Mouse (Mus musculus): ENCODE results near the gene Nek2. TPM values are rescaled to one million over a fixed set of nuclear protein-coding genes. Genes with fewer than 3 reads are reported as not detected.

The Nek2 gene
- polyA plus RNA-seq, 2 experiments: 14.4 to 28.8 TPM

DNA sequence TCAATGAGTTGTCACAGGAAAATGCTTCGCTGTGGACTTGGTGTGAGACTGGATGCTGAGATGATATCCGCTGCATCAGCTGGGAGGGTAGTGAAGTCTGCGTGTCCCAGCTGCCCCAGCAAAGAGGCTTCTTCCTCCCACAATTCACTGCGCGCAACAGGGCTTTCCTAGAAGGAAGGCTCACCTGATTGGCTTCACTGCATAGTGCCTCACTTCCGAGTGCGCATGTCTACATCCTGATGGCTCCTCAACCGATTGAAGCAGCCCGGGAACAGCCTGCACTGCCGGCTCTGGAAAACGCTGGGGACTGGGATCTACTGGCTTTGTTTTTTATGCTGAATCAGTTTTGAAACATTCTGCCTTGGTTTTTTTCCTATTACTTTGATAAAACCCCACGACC is 21.0 kb downstream of the Nek2 start:
- Histone ChIP-seq H3K27ac (no peak overlapping the region), H3K4me3 (ENCODE audit: insufficient read depth in 1 of 2, low read depth in 2 of 2, low read length in 2 of 2) (no peak overlapping the region), H3K27me3 (ENCODE audit: control insufficient read depth, insufficient read depth, low read length) (no peaks in the 10 kb centered on the region), H3K9me3 (ENCODE audit: control insufficient read depth, low read length) (no peaks in the 10 kb centered on the region), H3K4me1 (replicated peaks; ENCODE audit: control insufficient read depth in 2 of 2, insufficient read depth in 2 of 2, low read length in 1 of 2) (peaks cover 14 to 23% of the 10 kb centered on the region in 2 experiments), H3K36me3 (replicated peaks; ENCODE audit: control insufficient read depth, insufficient read depth, low read depth) (no peaks in the 10 kb centered on the region), H3K9ac (replicated peaks) (no peak overlapping the region), H3K4me2 (ENCODE audit: low read depth) (no peak overlapping the region)
- no peak for TF ChIP-seq EP300 (IDR thresholded peaks at IDR 0.05; ENCODE audit: low read depth)
- TF ChIP-seq CTCF (IDR thresholded peaks at IDR 0.05; ENCODE audit: low read depth): no peak
- 74% methylated on average over 12 of the region's 12 CpGs for WGBS (ENCODE audit: insufficient replicate concordance)
- no peak for ATAC-seq (ENCODE audit: insufficient read depth)
- no peak for DNase-seq (ENCODE audit: low read depth in 3 of 3, low spot score in 3 of 3)

- WGBS (ENCODE audit: insufficient replicate concordance): 64% methylated on average over 5 of the region's 5 CpGs
- ATAC-seq (ENCODE audit: insufficient read depth): no peak
- H3K9ac ChIP-seq (replicated peaks): no peak overlapping the region
- no peaks in the 10 kb centered on the region; the same call in 1 of the 2 replicates for H3K27me3 ChIP-seq (ENCODE audit: control insufficient read depth, insufficient read depth, low read length)
- no peak overlapping the region for H3K27ac ChIP-seq
- H3K9me3 ChIP-seq (ENCODE audit: control insufficient read depth, low read length): no peaks in the 10 kb centered on the region
- TF ChIP-seq CTCF (IDR thresholded peaks at IDR 0.05; ENCODE audit: low read depth) (no peak), EP300 (IDR thresholded peaks at IDR 0.05; ENCODE audit: low read depth) (no peak)
- H3K36me3 ChIP-seq (replicated peaks; ENCODE audit: control insufficient read depth, insufficient read depth, low read depth): no peaks in the 10 kb centered on the region
- H3K4me3 ChIP-seq (ENCODE audit: insufficient read depth in 1 of 2, low read depth in 2 of 2, low read length in 2 of 2): no peak overlapping the region
- no peak for DNase-seq (ENCODE audit: low read depth in 3 of 3, low spot score in 3 of 3)
- H3K4me2 ChIP-seq (ENCODE audit: low read depth): no peak overlapping the region
- H3K4me1 ChIP-seq (replicated peaks; ENCODE audit: control insufficient read depth in 2 of 2, insufficient read depth in 2 of 2, low read length in 1 of 2): 0 out of 4 replicates have a peak, but pooled peaks cover 0 to 3% of the 10 kb centered on the region in 2 experiments
These were observed 25.4 kb downstream of the Nek2 start for GRCm38 (mm10) chr1:191846667-191847066.

DNA sequence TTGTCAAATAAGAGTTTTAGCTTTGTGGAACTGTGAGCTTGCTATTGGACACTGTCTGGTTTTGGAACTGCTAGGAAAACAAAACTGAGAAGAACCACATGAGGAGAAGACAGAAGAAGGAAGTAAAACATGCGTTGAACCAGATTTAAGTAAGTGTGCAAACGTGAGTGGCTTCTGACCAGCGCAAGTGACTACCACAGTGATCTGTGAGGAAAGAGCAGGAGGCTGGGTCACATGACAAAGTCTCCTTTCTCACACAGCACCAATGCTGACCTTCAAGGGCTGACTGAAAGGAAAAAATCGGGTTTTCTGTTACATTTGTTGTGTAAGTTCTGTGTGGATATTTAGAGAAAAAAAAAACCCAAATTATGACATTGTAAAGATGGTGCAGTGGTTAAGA is 28.3 kb downstream of the Nek2 start:
- Histone ChIP-seq H3K27ac (no peak overlapping the region), H3K4me2 (ENCODE audit: low read depth) (no peak overlapping the region), H3K9me3 (ENCODE audit: control insufficient read depth, low read length) (no peaks in the 10 kb centered on the region), H3K27me3 (ENCODE audit: control insufficient read depth, insufficient read depth, low read length) (no peaks in the 10 kb centered on the region; the same call in 1 of the 2 replicates), H3K4me1 (replicated peaks; ENCODE audit: control insufficient read depth in 2 of 2, insufficient read depth in 2 of 2, low read length in 1 of 2) (peaks cover 16 to 24% of the 10 kb centered on the region in 2 experiments), H3K36me3 (replicated peaks; ENCODE audit: control insufficient read depth, insufficient read depth, low read depth) (no peaks in the 10 kb centered on the region), H3K4me3 (ENCODE audit: insufficient read depth in 1 of 2, low read depth in 2 of 2, low read length in 2 of 2) (no peak overlapping the region), H3K9ac (replicated peaks) (no peak overlapping the region)
- 29% methylated on average over 4 of the region's 4 CpGs for WGBS (ENCODE audit: insufficient replicate concordance)
- TF ChIP-seq CTCF (IDR thresholded peaks at IDR 0.05; ENCODE audit: low read depth): no peak
- TF ChIP-seq EP300 (IDR thresholded peaks at IDR 0.05; ENCODE audit: low read depth): no peak
- DNase-seq (ENCODE audit: low read depth in 3 of 3, low spot score in 3 of 3) (no peak), ATAC-seq (ENCODE audit: insufficient read depth) (no peak)

- Histone ChIP-seq H3K27me3 (ENCODE audit: control insufficient read depth, insufficient read depth, low read length) (no peaks in the 10 kb centered on the region), H3K9me3 (ENCODE audit: control insufficient read depth, low read length) (no peaks in the 10 kb centered on the region), H3K9ac (replicated peaks) (peak overlapping the region; percentile 40), H3K4me2 (ENCODE audit: low read depth) (peak overlapping the region; percentile 26; the same call in 1 of the 2 replicates), H3K4me1 (replicated peaks; ENCODE audit: control insufficient read depth in 2 of 2, insufficient read depth in 2 of 2, low read length in 1 of 2) (peaks cover 37 to 45% of the 10 kb centered on the region in 2 experiments), H3K4me3 (ENCODE audit: insufficient read depth in 1 of 2, low read depth in 2 of 2, low read length in 2 of 2) (no peak overlapping the region; a peak in 2 of 4 replicates), H3K27ac (peak overlapping the region; percentile 97), H3K36me3 (replicated peaks; ENCODE audit: control insufficient read depth, insufficient read depth, low read depth) (no peaks in the 10 kb centered on the region)
- 70% methylated on average over 9 of the region's 9 CpGs for WGBS (ENCODE audit: insufficient replicate concordance)
- TF ChIP-seq EP300 (IDR thresholded peaks at IDR 0.05; ENCODE audit: low read depth) (0 out of 2 replicates have a peak, but pooled peaks have one; percentile 37), CTCF (IDR thresholded peaks at IDR 0.05; ENCODE audit: low read depth) (peak; percentile 44)
- DNase-seq (ENCODE audit: low read depth in 3 of 3, low spot score in 3 of 3): peak; percentile 56 to 64 (median 56)
- 0 out of 2 replicates have a peak, but pooled peaks have one; percentile 11 for ATAC-seq (ENCODE audit: insufficient read depth)
These were observed 32.2 kb downstream of the Nek2 start for GRCm38 (mm10) chr1:191853442-191853841.

GRCm38 (mm10) chr1:191854716-191855115 is 33.5 kb downstream of the Nek2 start:
- Histone ChIP-seq H3K4me1 (replicated peaks; ENCODE audit: control insufficient read depth in 2 of 2, insufficient read depth in 2 of 2, low read length in 1 of 2) (peaks cover 37 to 45% of the 10 kb centered on the region in 2 experiments), H3K27ac (peak overlapping the region; percentile 97), H3K4me2 (ENCODE audit: low read depth) (peak overlapping the region; percentile 80), H3K27me3 (ENCODE audit: control insufficient read depth, insufficient read depth, low read length) (no peaks in the 10 kb centered on the region), H3K36me3 (replicated peaks; ENCODE audit: control insufficient read depth, insufficient read depth, low read depth) (no peaks in the 10 kb centered on the region), H3K9me3 (ENCODE audit: control insufficient read depth, low read length) (no peaks in the 10 kb centered on the region), H3K9ac (replicated peaks) (peak overlapping the region; percentile 80), H3K4me3 (ENCODE audit: insufficient read depth in 1 of 2, low read depth in 2 of 2, low read length in 2 of 2) (peak overlapping the region; percentile 23 to 35)
- ATAC-seq (ENCODE audit: insufficient read depth) (no peak), DNase-seq (ENCODE audit: low read depth in 3 of 3, low spot score in 3 of 3) (no peak)
- TF ChIP-seq CTCF (IDR thresholded peaks at IDR 0.05; ENCODE audit: low read depth): no peak
- TF ChIP-seq EP300 (IDR thresholded peaks at IDR 0.05; ENCODE audit: low read depth): no peak
- WGBS (ENCODE audit: insufficient replicate concordance): 55% methylated on average over 5 of the region's 5 CpGs
